Mouse (Mus musculus) neural tube, embryonic 14.5 days (tissue): Measurements from ENCODE around the gene Vps13c. TPM values are rescaled to one million over a fixed set of nuclear protein-coding genes. Genes with fewer than 3 reads are reported as not detected.

Experiments
- ATAC-seq: fragments of 200-750 bp; cut with Nextera tagmentation; 2 replicates; pipeline ENCODE4 v1.8.0; 2017; ENCODE audit warnings: low read depth, mild to moderate bottlenecking, moderate TSS enrichment, moderate library complexity
- H3K27ac ChIP-seq: fragments of 300-500 bp; sonication (generic); 2 replicates; pipeline ENCODE4 v1.5.1; 2014; ENCODE audit warnings: low read depth, mild to moderate bottlenecking, control low read depth, low read length, moderate library complexity, mixed read lengths
- H3K27me3 ChIP-seq: fragments of 300-500 bp; sonication (generic); 2 replicates; pipeline ENCODE4 v1.6.1; 2014; ENCODE audit warnings: low read length; ENCODE audit not compliant: control insufficient read depth, insufficient read depth
- H3K36me3 ChIP-seq: fragments of 300-500 bp; sonication (generic); 2 replicates; pipeline ENCODE4 v1.6.1; 2014; ENCODE audit warnings: low read length, mixed read lengths; ENCODE audit not compliant: control insufficient read depth, insufficient read depth
- H3K4me1 ChIP-seq: fragments of 300-500 bp; sonication (generic); 2 replicates; pipeline ENCODE4 v1.6.1; 2014; ENCODE audit warnings: low read length; ENCODE audit not compliant: control insufficient read depth, insufficient read depth
- H3K4me2 ChIP-seq: fragments of 300-500 bp; sonication (generic); 2 replicates; pipeline ENCODE4 v1.6.1; 2014; ENCODE audit warnings: mild to moderate bottlenecking, low read depth, low read length, control low read depth
- H3K4me3 ChIP-seq: fragments of 300-500 bp; sonication (generic); 2 replicates; pipeline ENCODE4 v1.5.1; 2014; ENCODE audit warnings: low read depth, low read length, control low read depth, mixed read lengths
- H3K9ac ChIP-seq: fragments of 300-500 bp; sonication (generic); replicated peaks from 2 replicates; pipeline ENCODE4 v1.6.1; 2014; ENCODE audit warnings: low read depth, mild to moderate bottlenecking, control low read depth, low read length, mixed read lengths
- H3K9me3 ChIP-seq: fragments of 300-500 bp; sonication (generic); 2 replicates; pipeline ENCODE4 v1.6.1; 2016; ENCODE audit warnings: low read length; ENCODE audit not compliant: control insufficient read depth
- WGBS: fragments of 180-500 bp; shearing (Covaris S2); extraction: QIAGEN DNeasy Blood & Tissue Kit; methylation state at CpG from one replicate; pipeline ENCODE4 v1.1.7; 2014; 5-methylcytosine and 5-hydroxymethylcytosine counted together
- polyA plus RNA-seq: library from polyadenylated mRNA; unstranded; fragments of >200 nt; fragmentation: Nextera tagmentation; extraction: Ambion mirVana; gene quantifications from 2 replicates; pipeline ENCODE4 v1.2.1, GENCODE M21; 2014

The Vps13c gene
- polyA plus RNA-seq, 1 experiment from 2014 or later, result 16.5 TPM

GRCm38 (mm10) chr9:67807000-67807399, 33.2 kb upstream of the Vps13c start:
- no peak overlapping the region for H3K27ac ChIP-seq
- no peaks in the 10 kb centered on the region for H3K4me1 ChIP-seq
- H3K9me3 ChIP-seq, result no peaks in the 10 kb centered on the region
- no peaks in the 10 kb centered on the region for H3K36me3 ChIP-seq
- no peak for ATAC-seq
- 69% methylated on average over 5 of the region's 5 CpGs for WGBS
- H3K27me3 ChIP-seq, result no peaks in the 10 kb centered on the region
- no peak overlapping the region for H3K4me3 ChIP-seq
- no peak overlapping the region for H3K4me2 ChIP-seq
- H3K9ac ChIP-seq, result no peak overlapping the region

GRCm38 (mm10) chr9:67810527-67810926, 29.7 kb upstream of the Vps13c start:
- no peak overlapping the region for H3K9ac ChIP-seq
- no peak overlapping the region for H3K4me3 ChIP-seq
- no peak overlapping the region for H3K4me2 ChIP-seq
- 66% methylated on average over 6 of the region's 6 CpGs for WGBS
- no peak overlapping the region for H3K27ac ChIP-seq
- no peaks in the 10 kb centered on the region for H3K27me3 ChIP-seq
- no peaks in the 10 kb centered on the region for H3K9me3 ChIP-seq
- no peaks in the 10 kb centered on the region for H3K36me3 ChIP-seq
- H3K4me1 ChIP-seq, result no peaks in the 10 kb centered on the region
- ATAC-seq, result no peak

- H3K4me3 ChIP-seq, result no peak overlapping the region
- H3K27ac ChIP-seq, result no peak overlapping the region
- no peak overlapping the region for H3K9ac ChIP-seq
- WGBS, result 83% methylated on average over 3 of the region's 3 CpGs
- ATAC-seq, result no peak
- no peak overlapping the region for H3K4me2 ChIP-seq
- H3K27me3 ChIP-seq, result no peaks in the 10 kb centered on the region
- H3K4me1 ChIP-seq, result no peaks in the 10 kb centered on the region
- no peaks in the 10 kb centered on the region for H3K36me3 ChIP-seq
- H3K9me3 ChIP-seq, result no peaks in the 10 kb centered on the region
These were observed 29.1 kb upstream of the Vps13c start for GRCm38 (mm10) chr9:67811116-67811515.

- no peak for ATAC-seq
These were observed 27.0 kb upstream of the Vps13c start for GRCm38 (mm10) chr9:67813171-67813570.

GRCm38 (mm10) chr9:67813665-67814337, 26.4 kb upstream of the Vps13c start:
- no peak overlapping the region for H3K9ac ChIP-seq
- H3K4me2 ChIP-seq, result no peak overlapping the region
- no peak for ATAC-seq
- WGBS, result 16% methylated on average over 8 of the region's 8 CpGs
- H3K4me1 ChIP-seq, result no peaks in the 10 kb centered on the region
- no peak overlapping the region for H3K27ac ChIP-seq
- H3K27me3 ChIP-seq, result no peaks in the 10 kb centered on the region
- H3K36me3 ChIP-seq, result no peaks in the 10 kb centered on the region
- H3K4me3 ChIP-seq, result no peak overlapping the region
- no peaks in the 10 kb centered on the region for H3K9me3 ChIP-seq

More at GRCm38 (mm10) chr9:67813171-67813570, 27.0 kb upstream of the Vps13c start:
- Histone ChIP-seq H3K4me3 (no peak overlapping the region), H3K27ac (no peak overlapping the region), H3K36me3 (no peaks in the 10 kb centered on the region), H3K9me3 (no peaks in the 10 kb centered on the region), H3K9ac (no peak overlapping the region), H3K27me3 (no peaks in the 10 kb centered on the region), H3K4me1 (no peaks in the 10 kb centered on the region), H3K4me2 (no peak overlapping the region)
- WGBS, result 70% methylated on average over 4 of the region's 4 CpGs

- Histone ChIP-seq H3K9me3 (no peaks in the 10 kb centered on the region), H3K36me3 (no peaks in the 10 kb centered on the region), H3K9ac (no peak overlapping the region), H3K27ac (no peak overlapping the region), H3K4me3 (no peak overlapping the region), H3K27me3 (no peaks in the 10 kb centered on the region), H3K4me2 (no peak overlapping the region), H3K4me1 (no peaks in the 10 kb centered on the region)
- 82% methylated on average over 2 of the region's 2 CpGs for WGBS
- no peak for ATAC-seq
These were observed 23.8 kb upstream of the Vps13c start for GRCm38 (mm10) chr9:67816172-67816928.

- Histone ChIP-seq H3K36me3 (no peaks in the 10 kb centered on the region), H3K4me2 (no peak overlapping the region), H3K4me1 (no peaks in the 10 kb centered on the region), H3K27me3 (no peaks in the 10 kb centered on the region), H3K9me3 (no peaks in the 10 kb centered on the region), H3K4me3 (no peak overlapping the region), H3K27ac (no peak overlapping the region), H3K9ac (no peak overlapping the region)
- ATAC-seq, result no peak
- 66% methylated on average over 10 of the region's 10 CpGs for WGBS
These were observed 22.1 kb upstream of the Vps13c start for GRCm38 (mm10) chr9:67817898-67818667.

- H3K36me3 ChIP-seq, result no peaks in the 10 kb centered on the region
- H3K4me2 ChIP-seq, result no peak overlapping the region
- H3K4me1 ChIP-seq, result no peaks in the 10 kb centered on the region
- no peak overlapping the region for H3K9ac ChIP-seq
- H3K4me3 ChIP-seq, result no peak overlapping the region
- 85% methylated on average over 4 of the region's 4 CpGs for WGBS
- no peak for ATAC-seq
- H3K27me3 ChIP-seq, result no peaks in the 10 kb centered on the region
- H3K27ac ChIP-seq, result no peak overlapping the region
- H3K9me3 ChIP-seq, result no peaks in the 10 kb centered on the region
These were observed 21.6 kb upstream of the Vps13c start for GRCm38 (mm10) chr9:67818668-67818950.

GRCm38 (mm10) chr9:67823131-67823530, 17.1 kb upstream of the Vps13c start:
- no peaks in the 10 kb centered on the region for H3K27me3 ChIP-seq
- no peak overlapping the region for H3K4me2 ChIP-seq
- H3K27ac ChIP-seq, result no peak overlapping the region
- no peaks in the 10 kb centered on the region for H3K9me3 ChIP-seq
- H3K36me3 ChIP-seq, result no peaks in the 10 kb centered on the region
- no peak for ATAC-seq
- H3K9ac ChIP-seq, result no peak overlapping the region
- 76% methylated on average over 5 of the region's 5 CpGs for WGBS
- no peaks in the 10 kb centered on the region for H3K4me1 ChIP-seq
- no peak overlapping the region for H3K4me3 ChIP-seq
